Mouse (Mus musculus): ENCODE data around the gene Olfr518. TPM values are rescaled to one million over a fixed set of nuclear protein-coding genes. Genes with fewer than 3 reads are reported as not detected.

Gene Olfr518
- total RNA-seq (2012; rRNA removed) (not detected in 2 replicates), polyA plus RNA-seq (2012; ENCODE audit: insufficient read depth in 1 of 2, insufficient read length in 2 of 2, low read depth in 1 of 2, low replicate concordance in 2 of 2, missing spikeins in 1 of 2) (not detected)

DNA sequence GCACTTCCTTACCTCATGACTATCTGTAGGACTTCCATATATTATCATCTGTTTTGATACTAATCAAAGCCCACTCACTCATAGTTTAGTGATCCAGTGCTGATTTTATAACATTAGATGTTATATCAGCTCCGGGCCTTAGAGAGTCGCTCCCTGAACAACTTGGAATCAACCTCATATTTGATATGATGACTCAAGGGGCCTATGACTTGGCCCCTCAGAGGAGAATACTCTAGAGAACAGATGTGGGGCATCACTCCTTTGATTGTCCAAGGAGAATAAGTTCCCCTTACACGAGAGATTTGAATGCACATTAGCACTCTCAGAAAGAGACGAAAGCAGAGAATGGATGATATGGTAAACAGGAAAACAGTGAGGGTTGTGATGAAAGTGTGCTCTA lies at the start of gene Olfr518:
Olfr518 (minus strand) TSS at position 101 of the 400 bp plus-strand sequence.
- Histone ChIP-seq H3K9me3 (replicated peaks; ENCODE audit: insufficient read depth, low read length) (no peaks in the 10 kb centered on the region), H3K9ac (ENCODE audit: control insufficient read depth, low read depth, low read length, poor library complexity, severe bottlenecking) (no peak within 1 kb of the TSS), H3K27ac (ENCODE audit: control insufficient read depth, low read depth, low read length) (no peak within 1 kb of the TSS), H3K36me3 (ENCODE audit: control insufficient read depth in 1 of 2, insufficient read depth in 2 of 2, low read length in 2 of 2) (no peaks in the 10 kb centered on the region), H3K27me3 (ENCODE audit: control insufficient read depth in 1 of 2, insufficient read depth in 2 of 2, low read length in 2 of 2) (no peaks in the 10 kb centered on the region), H3K79me2 (ENCODE audit: control insufficient read depth, insufficient read depth, low read length, poor library complexity) (no peaks in the 10 kb centered on the region), H3K4me1 (ENCODE audit: control insufficient read depth in 1 of 2, insufficient read depth in 2 of 2, low read length in 2 of 2) (no peaks in the 10 kb centered on the region), H3K4me3 (ENCODE audit: control insufficient read depth in 1 of 2, insufficient read depth in 1 of 2, low read depth in 2 of 2, low read length in 2 of 2) (no peak within 1 kb of the TSS)
- no peak for DNase-seq (ENCODE audit: low read depth, low spot score)
- TF ChIP-seq POLR2AphosphoS2 (IDR thresholded peaks at IDR 0.05; ENCODE audit: low read length), result no peak
- TF ChIP-seq UBTF (IDR thresholded peaks at IDR 0.05; ENCODE audit: borderline replicate concordance, insufficient read depth, low read depth, low read length), result no peak
- TF ChIP-seq TBP (IDR thresholded peaks at IDR 0.05; ENCODE audit: low read depth, low read length), result no peak
- TF ChIP-seq MAX (IDR thresholded peaks at IDR 0.05; ENCODE audit: low read length), result no peak
- TF ChIP-seq ELF1 (IDR thresholded peaks at IDR 0.05; ENCODE audit: low read depth, low read length), result no peak
- no peak for TF ChIP-seq NELFE (IDR thresholded peaks at IDR 0.05; ENCODE audit: low read depth, low read length)
- no peak for TF ChIP-seq POLR2AphosphoS5 (IDR thresholded peaks at IDR 0.05; ENCODE audit: borderline replicate concordance, low read depth, low read length)
- no peak for TF ChIP-seq RAD21 (IDR thresholded peaks at IDR 0.05; ENCODE audit: low read depth, low read length)
- no peak for TF ChIP-seq HCFC1 (IDR thresholded peaks at IDR 0.05; ENCODE audit: low read depth, low read length)
- no peak for TF ChIP-seq MEF2A (IDR thresholded peaks at IDR 0.05; ENCODE audit: extremely low read depth, insufficient replicate concordance, low read depth, low read length, poor library complexity, severe bottlenecking)
- no peak for TF ChIP-seq CTCF (IDR thresholded peaks at IDR 0.05 in 2 of 3, conservative IDR thresholded peaks at IDR 0.05 in 1 of 3; ENCODE audit: control insufficient read depth in 1 of 3, insufficient read depth in 1 of 3, low read depth in 2 of 3, low read length in 3 of 3, poor library complexity in 1 of 3, severe bottlenecking in 1 of 3)
- TF ChIP-seq ZMIZ1 (IDR thresholded peaks at IDR 0.05; ENCODE audit: low read depth, low read length), result no peak
- TF ChIP-seq JUND (IDR thresholded peaks at IDR 0.05; ENCODE audit: low read depth, low read length), result no peak
- no peak for TF ChIP-seq USF2 (IDR thresholded peaks at IDR 0.05; ENCODE audit: borderline replicate concordance in 1 of 2, insufficient read depth in 1 of 2, low read depth in 1 of 2, low read length in 2 of 2)
- TF ChIP-seq BHLHE40 (IDR thresholded peaks at IDR 0.05; ENCODE audit: borderline replicate concordance, low read depth, low read length), result no peak
- TF ChIP-seq CHD2 (IDR thresholded peaks at IDR 0.05; ENCODE audit: low read length), result no peak
- no peak for TF ChIP-seq MXI1 (IDR thresholded peaks at IDR 0.05; ENCODE audit: low read depth, low read length)
- no peak for TF ChIP-seq MYB (IDR thresholded peaks at IDR 0.05; ENCODE audit: low read depth, low read length)
